Mouse (Mus musculus) left cerebral cortex, postnatal 36 days (tissue): ENCODE results near the gene Ube4b. TPM values are rescaled to one million over a fixed set of nuclear protein-coding genes. Genes with fewer than 3 reads are reported as not detected.
A peak's percentile ranks its signal among the peaks of the same experiment; 100 is the strongest.

ENCODE experiments used
- DNase-seq, 2 experiments: peaks; one replicate each; pipeline ENCODE4 v3.0.0; 2021 to 2022; ENCODE audit warnings: low spot score in 2 of 2, mixed read lengths in 1 of 2
- intact Hi-C: fragments of 180-260 bp; cut with DNase I; formaldehyde crosslinking; loops from one replicate; pipeline ENCODE4 v1.15.1; 2025
- total RNA-seq, 2 experiments: library from RNA; stranded (reverse); gene quantifications; 2 replicates each; pipeline ENCODE4 v1.2.3; 2021

The Ube4b gene
- total RNA-seq, 2 experiments from 2014 or later, result 106 to 113 TPM

DNA sequence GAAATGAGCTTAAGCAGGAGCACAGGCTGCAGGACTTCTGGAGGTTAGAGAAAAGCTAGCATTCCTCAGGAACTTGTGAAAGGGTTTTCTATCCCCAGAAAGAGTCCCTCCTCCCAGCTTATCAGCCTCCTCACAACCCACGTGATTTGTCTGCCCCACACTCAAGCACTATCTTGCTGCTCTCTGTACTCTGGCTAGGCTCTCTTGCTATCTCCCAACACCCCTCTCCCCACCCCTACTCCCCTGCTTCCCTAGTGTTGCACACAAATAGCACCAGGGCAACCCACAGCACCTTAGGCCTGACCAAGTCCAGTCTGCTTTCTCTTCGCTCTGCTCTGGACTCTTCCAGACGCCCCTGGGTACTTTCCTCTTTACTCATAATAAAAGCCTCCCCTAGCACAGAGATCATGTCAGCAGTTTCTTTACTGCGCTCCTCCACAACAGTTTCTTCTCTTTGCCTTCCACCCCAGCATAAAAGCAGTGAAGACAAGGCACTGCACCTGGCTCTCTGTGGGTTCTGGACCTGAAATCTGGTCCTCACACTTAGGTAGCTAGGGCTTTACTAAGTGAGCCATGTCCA, 27.1 kb downstream of the Ube4b start:
- intact Hi-C loops, result no loop called here
- DNase-seq, result no peak

GRCm38 (mm10) chr4:149398181-149398735, 28.3 kb downstream of the Ube4b start:
- no peak for DNase-seq
- intact Hi-C loops, result no loop called here

GRCm38 (mm10) chr4:149396433-149397306, 29.9 kb downstream of the Ube4b start:
- intact Hi-C loops, result no loop called here
- DNase-seq, result peak; percentile 40 to 43

DNA sequence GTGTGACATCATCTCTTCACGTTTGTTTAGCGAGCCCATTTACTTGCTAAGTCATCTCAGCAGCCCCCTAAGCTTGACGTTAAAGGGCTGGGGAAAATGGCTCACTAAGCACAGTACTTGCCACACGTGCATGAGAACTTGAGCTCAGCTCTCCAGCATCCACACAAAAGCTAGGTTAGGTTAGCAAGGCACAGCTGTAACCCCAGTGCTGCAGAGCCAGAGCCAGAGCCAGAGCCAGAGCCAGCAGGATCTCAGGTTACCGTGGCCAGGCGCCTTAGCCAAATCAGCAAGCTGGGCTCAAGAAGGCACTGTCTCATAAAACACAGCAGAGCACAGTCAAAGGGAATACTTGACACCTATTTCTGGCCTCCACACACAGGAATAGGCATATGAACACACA, 31.0 kb downstream of the Ube4b start:
- DNase-seq, result no peak
- intact Hi-C loops, result no loop called here

- intact Hi-C loops, result no loop called here
These were observed 32.3 kb downstream of the Ube4b start for GRCm38 (mm10) chr4:149394292-149394691.

GRCm38 (mm10) chr4:149393311-149393995, 33.1 kb downstream of the Ube4b start:
- no peak for DNase-seq
- intact Hi-C loops, result no loop called here

More at GRCm38 (mm10) chr4:149394292-149394691, 32.3 kb downstream of the Ube4b start:
- DNase-seq, result no peak

DNA sequence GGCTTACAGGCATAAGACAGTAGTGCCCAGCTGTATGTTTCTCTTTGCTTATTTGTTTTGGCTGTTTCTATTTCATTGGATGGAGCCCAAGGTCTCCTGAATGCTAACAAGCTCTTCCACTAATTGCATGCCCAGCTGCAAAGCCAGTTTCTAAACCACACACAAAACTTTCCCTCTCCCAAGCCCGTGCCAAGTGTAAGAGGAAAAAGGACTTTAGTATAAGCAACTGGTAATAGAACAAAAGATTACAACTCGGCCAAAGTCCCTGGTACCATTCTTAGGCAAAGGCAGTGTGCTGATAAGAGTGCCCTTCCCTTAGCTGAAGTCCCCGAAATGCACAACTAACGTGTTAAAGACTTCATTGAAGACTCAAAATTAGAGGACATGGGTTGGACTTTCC, 34.2 kb downstream of the Ube4b start:
- intact Hi-C loops, result no loop called here
- DNase-seq, result no peak

DNA sequence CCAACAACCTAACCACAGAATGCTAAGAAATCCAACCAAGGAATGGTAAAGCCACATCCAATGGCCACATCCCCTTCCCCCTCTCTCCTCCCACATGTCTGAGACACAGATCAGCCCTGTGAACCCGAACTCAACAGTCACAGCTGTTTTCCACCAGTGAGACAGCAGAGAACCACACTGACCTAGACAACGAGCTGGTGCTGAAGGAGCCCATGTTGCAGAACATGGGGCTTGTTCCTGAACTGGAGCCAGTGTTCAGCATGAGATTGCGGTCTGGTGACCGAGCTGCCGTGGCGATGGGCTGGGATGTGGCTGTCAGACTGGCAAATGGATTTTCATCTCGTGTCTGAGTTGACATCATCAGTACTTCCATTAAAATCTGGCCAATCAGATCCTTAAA, 45.5 kb downstream of the Ube4b start:
- no peak for DNase-seq
- intact Hi-C loops, result no loop called here

DNA sequence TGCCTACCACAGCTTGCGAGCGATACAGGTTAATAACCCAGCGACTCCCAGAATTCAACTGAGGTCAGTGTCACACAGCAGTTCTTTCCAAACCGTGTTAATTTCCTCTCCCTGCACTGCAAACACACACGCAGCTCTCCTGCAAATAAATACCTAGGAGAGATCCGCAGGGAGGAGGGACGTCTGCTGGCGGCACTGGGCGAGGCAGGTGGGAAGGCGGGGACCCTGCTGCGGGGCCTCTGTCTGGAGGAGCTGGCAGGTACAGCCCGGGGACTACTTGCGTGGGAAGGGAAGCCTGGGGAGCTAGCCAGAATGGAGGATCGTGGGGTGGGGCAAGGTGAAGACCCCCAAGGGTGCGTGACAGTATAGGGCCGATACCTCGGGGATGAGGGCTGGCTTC, 46.7 kb downstream of the Ube4b start:
- intact Hi-C loops, result loop anchor here (5.0 to 10.0 kb wide), 2 partner anchors 47 to 165 kb away; partner anchors contain the start of gene Ube4b
- no peak for DNase-seq

DNA sequence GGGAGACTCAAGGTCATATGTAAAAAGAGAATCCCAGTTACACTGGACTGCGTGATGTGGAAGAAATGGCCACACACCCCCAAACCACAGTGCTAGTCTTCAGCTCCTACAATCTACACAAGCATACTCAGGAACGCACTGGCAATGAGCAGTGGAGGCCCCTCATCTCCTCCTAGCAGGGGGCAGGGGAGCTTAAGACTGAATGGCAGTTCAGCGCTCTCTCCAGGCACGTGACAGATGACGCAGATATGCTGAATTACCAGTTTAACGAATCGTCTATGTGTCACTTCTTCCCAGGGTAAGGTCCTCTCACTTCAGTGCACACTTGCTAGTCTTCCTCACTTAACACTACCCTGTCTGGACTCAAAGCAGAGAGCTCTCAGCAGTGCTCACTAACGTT, 47.7 kb downstream of the Ube4b start:
- no peak for DNase-seq
- intact Hi-C loops, result loop anchor here (5.0 to 10.0 kb wide), 2 partner anchors 48 to 166 kb away; partner anchors contain the start of gene Ube4b

GRCm38 (mm10) chr4:149376034-149376433, 50.5 kb downstream of the Ube4b start:
- no peak for DNase-seq
- intact Hi-C loops, result loop anchor here (5.0 to 10.0 kb wide), 2 partner anchors 51 to 169 kb away; partner anchors contain the start of gene Ube4b

- intact Hi-C loops, result loop anchor here (5.0 to 10.0 kb wide), 2 partner anchors 53 to 170 kb away; partner anchors contain the start of gene Ube4b
- no peak for DNase-seq
These were observed 51.9 kb downstream of the Ube4b start for GRCm38 (mm10) chr4:149374662-149375061.

- no peak for DNase-seq
- intact Hi-C loops, result loop anchor here (10.0 kb wide), 1 partner anchor 171 kb away; no protein-coding TSS in a partner anchor
These were observed 52.6 kb downstream of the Ube4b start for GRCm38 (mm10) chr4:149373927-149374326.

- DNase-seq, result peak in 1 of 2 experiments; percentile 41
- intact Hi-C loops, result loop anchor here (10.0 kb wide), 1 partner anchor 171 kb away; no protein-coding TSS in a partner anchor
These were observed 53.1 kb downstream of the Ube4b start for GRCm38 (mm10) chr4:149373431-149373830.

DNA sequence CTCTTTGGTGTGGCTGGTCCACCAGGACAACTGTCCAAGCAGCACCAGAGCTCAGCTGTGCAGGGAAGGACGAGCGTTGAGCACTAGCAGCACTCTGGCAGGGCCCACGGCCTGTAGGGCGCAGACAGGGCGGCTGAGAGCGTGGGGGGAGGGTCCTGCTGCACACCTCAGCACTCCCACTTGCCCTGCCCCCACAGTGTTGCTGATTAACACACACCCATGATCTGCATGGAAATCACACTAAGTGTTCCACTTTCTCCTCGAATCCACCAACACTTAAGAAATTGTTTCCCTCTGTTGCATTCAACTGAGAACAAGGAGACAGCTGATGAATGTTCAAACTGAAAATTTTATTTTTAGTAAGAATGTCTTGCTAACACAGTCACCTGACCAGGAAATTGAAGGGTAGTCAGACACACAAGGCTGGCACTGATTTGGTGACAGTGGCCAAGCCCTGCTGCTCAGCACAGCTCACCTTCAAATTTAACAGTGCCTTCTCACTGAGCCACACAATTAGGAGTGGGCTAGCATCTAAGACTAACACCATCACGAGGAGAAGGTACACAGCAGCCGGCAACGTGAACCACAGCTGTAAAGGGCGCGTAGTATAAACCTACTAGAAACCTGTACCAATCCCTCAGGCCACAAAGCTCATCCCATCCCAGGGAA, 60.7 kb downstream of the Ube4b start:
- no peak for DNase-seq

GRCm38 (mm10) chr4:149364896-149365295, 61.7 kb downstream of the Ube4b start:
- intact Hi-C loops, result no loop called here
- peak in 1 of 2 experiments; percentile 31 for DNase-seq

More for the DNA sequence above, 60.7 kb downstream of the Ube4b start:
- intact Hi-C loops, result no loop called here

DNA sequence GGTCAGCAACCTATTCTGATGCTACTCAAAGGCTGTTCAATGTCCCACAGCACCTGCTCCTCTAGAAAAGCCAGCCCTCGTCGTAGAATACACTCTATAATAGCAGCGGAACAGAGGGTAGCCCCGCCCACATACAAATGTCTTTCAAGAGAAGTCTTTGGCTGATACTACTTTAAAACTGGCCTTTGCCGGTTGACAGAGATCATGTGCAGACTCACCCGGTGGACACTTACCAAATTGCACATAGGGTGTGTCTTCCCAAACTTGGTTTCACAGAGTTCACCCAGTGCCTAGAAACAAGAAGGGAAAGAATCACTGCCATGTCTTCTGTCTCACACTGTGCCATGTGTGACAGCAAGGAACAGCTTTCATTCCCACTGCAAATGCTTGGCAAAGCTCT, 65.5 kb downstream of the Ube4b start:
- intact Hi-C loops, result no loop called here
- no peak for DNase-seq

DNA sequence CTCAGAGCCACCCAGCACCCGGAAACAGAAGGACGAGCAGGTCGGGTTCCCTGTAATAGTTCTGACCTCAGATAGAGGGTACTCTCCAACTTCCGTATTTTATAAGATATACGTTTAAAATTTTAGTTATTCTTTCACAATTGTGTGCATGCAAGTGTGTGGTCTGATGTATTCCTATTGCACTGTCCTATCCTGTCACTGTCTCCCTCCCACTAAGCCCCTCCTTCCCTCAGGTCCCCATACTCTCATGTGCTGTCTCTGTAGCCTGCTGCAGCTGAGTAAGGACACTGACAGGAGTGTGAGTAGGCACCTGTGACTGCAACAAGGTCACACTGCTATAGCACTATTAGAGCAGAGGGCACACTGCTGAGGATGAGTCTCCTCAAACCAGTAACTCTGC, 65.9 kb downstream of the Ube4b start:
- intact Hi-C loops, result no loop called here
- DNase-seq, result no peak

- intact Hi-C loops, result no loop called here
- DNase-seq, result no peak
These were observed 68.6 kb downstream of the Ube4b start for GRCm38 (mm10) chr4:149357982-149358381.
